In genomic region chr13:41000926-41001639, GRCm38 (mm10) we compare ENCODE assay signal across 7 mouse cellular contexts. TPM values are rescaled to one million over a fixed set of nuclear protein-coding genes. Genes with fewer than 3 reads are reported as not detected.
DNase-seq lines count a peak whose midpoint lies in the region; ATAC-seq and TF ChIP-seq lines count a peak whose summit lies in the region.

TSS of gene Pak1ip1 (plus strand) at chr13:41001023.

- H3K27me3 ChIP-seq in embryonic facial prominence, embryonic 12.5 days, result no peaks in the 10 kb centered on the region
- H3K27me3 ChIP-seq in kidney, adult 2 months (replicated peaks; ENCODE audit: control insufficient read depth, insufficient read depth, low read length), result no peaks in the 10 kb centered on the region
- no peaks in the 10 kb centered on the region for H3K27me3 ChIP-seq in limb, embryonic 12.5 days
- H3K27me3 ChIP-seq in midbrain, embryonic 15.5 days (replicated peaks), result no peaks in the 10 kb centered on the region
- no peaks in the 10 kb centered on the region for H3K27me3 ChIP-seq in spleen, adult 2 months (ENCODE audit: control insufficient read depth, insufficient read depth, low read length)

- no peaks in the 10 kb centered on the region for H3K9me3 ChIP-seq in embryonic facial prominence, embryonic 12.5 days
- H3K9me3 ChIP-seq in limb, embryonic 12.5 days, result no peaks in the 10 kb centered on the region
- no peaks in the 10 kb centered on the region for H3K9me3 ChIP-seq in midbrain, embryonic 15.5 days

- ATAC-seq in embryonic facial prominence, embryonic 12.5 days (ENCODE audit: insufficient number of reproducible peaks, insufficient read depth, low FRiP score, low TSS enrichment), result peak; percentile 87
- peak; percentile 87 for ATAC-seq in limb, embryonic 12.5 days (ENCODE audit: insufficient number of reproducible peaks, insufficient read depth, low FRiP score, low TSS enrichment, low read depth)
- peak; percentile 97 for ATAC-seq in midbrain, embryonic 15.5 days (replicated peaks)

- peak within 1 kb of the TSS; percentile 86 for H3K9ac ChIP-seq in embryonic facial prominence, embryonic 12.5 days
- H3K9ac ChIP-seq in limb, embryonic 12.5 days (replicated peaks), result peak within 1 kb of the TSS; percentile 82
- H3K9ac ChIP-seq in midbrain, embryonic 15.5 days, result peak within 1 kb of the TSS; percentile 79

- peaks cover 10% of the 10 kb centered on the region; the same call in 1 of the 2 replicates for H3K4me1 ChIP-seq in embryonic facial prominence, embryonic 12.5 days
- peaks cover 4% of the 10 kb centered on the region; the same call in 1 of the 2 replicates for H3K4me1 ChIP-seq in kidney, adult 2 months (ENCODE audit: control insufficient read depth, insufficient read depth, low read length)
- peaks cover 12% of the 10 kb centered on the region for H3K4me1 ChIP-seq in limb, embryonic 12.5 days (replicated peaks)
- peaks cover 19% of the 10 kb centered on the region for H3K4me1 ChIP-seq in midbrain, embryonic 15.5 days
- H3K4me1 ChIP-seq in spleen, adult 2 months (ENCODE audit: control insufficient read depth, insufficient read depth, insufficient read length), result no peaks in the 10 kb centered on the region; the same call in 1 of the 2 replicates

- H3K27ac ChIP-seq in embryonic facial prominence, embryonic 12.5 days, result peak within 1 kb of the TSS; percentile 97
- peak within 1 kb of the TSS; percentile 100 for H3K27ac ChIP-seq in kidney, adult 2 months (ENCODE audit: insufficient read depth, low read depth, low read length)
- peak within 1 kb of the TSS; percentile 97 for H3K27ac ChIP-seq in limb, embryonic 12.5 days
- H3K27ac ChIP-seq in midbrain, embryonic 15.5 days, result peak within 1 kb of the TSS; percentile 98
- peak within 1 kb of the TSS; percentile 99 for H3K27ac ChIP-seq in spleen, adult 2 months (ENCODE audit: insufficient read depth, low read length)

- H3K36me3 ChIP-seq in embryonic facial prominence, embryonic 12.5 days, result peaks cover 22% of the 10 kb centered on the region
- H3K36me3 ChIP-seq in kidney, adult 2 months (ENCODE audit: control insufficient read depth, insufficient read depth, low read length), result no peaks in the 10 kb centered on the region
- H3K36me3 ChIP-seq in limb, embryonic 12.5 days, result peaks cover 24% of the 10 kb centered on the region
- H3K36me3 ChIP-seq in midbrain, embryonic 15.5 days (replicated peaks), result peaks cover 8% of the 10 kb centered on the region; the same call in 1 of the 2 replicates
- peaks cover 11% of the 10 kb centered on the region for H3K36me3 ChIP-seq in spleen, adult 2 months (ENCODE audit: control insufficient read depth, insufficient read depth, low read length)

- H3K4me2 ChIP-seq in embryonic facial prominence, embryonic 12.5 days (replicated peaks), result peak within 1 kb of the TSS; percentile 87
- H3K4me2 ChIP-seq in limb, embryonic 12.5 days, result peak within 1 kb of the TSS; percentile 85
- H3K4me2 ChIP-seq in midbrain, embryonic 15.5 days, result peak within 1 kb of the TSS; percentile 94

- peak; percentile 93 for DNase-seq in adrenal gland, postnatal 25 days
- DNase-seq in heart, adult 18-20 months, result peak; percentile 94 to 96
- peak; percentile 95 for DNase-seq in kidney, adult 2 months
- peak; percentile 88 to 90 for DNase-seq in spleen, adult 2 months (ENCODE audit: low read depth in 1 of 2, low spot score in 2 of 2)

- H3K4me3 ChIP-seq in embryonic facial prominence, embryonic 12.5 days, result peak within 1 kb of the TSS; percentile 95
- H3K4me3 ChIP-seq in kidney, adult 2 months (ENCODE audit: insufficient read depth, low read depth, low read length), result peak within 1 kb of the TSS; percentile 94
- peak within 1 kb of the TSS; percentile 83 for H3K4me3 ChIP-seq in limb, embryonic 12.5 days (replicated peaks)
- peak within 1 kb of the TSS; percentile 91 for H3K4me3 ChIP-seq in midbrain, embryonic 15.5 days
- peak within 1 kb of the TSS; percentile 92 for H3K4me3 ChIP-seq in spleen, adult 2 months (ENCODE audit: extremely low read depth, insufficient read depth, insufficient read length)

- no peak for TF ChIP-seq CTCF in kidney, adult 2 months (conservative IDR thresholded peaks at IDR 0.05; ENCODE audit: insufficient read depth, insufficient read length, low read depth, low read length)
- TF ChIP-seq CTCF in spleen, adult 2 months (IDR thresholded peaks at IDR 0.05; ENCODE audit: extremely low read depth, insufficient read depth, insufficient read length, insufficient replicate concordance), result no peak

- under 1% methylated on average over 58 of the region's 58 CpGs for WGBS in embryonic facial prominence, embryonic 12.5 days
- under 1% methylated on average over 58 of the region's 58 CpGs for WGBS in kidney, adult 2 months
- WGBS in limb, embryonic 12.5 days, result under 1% methylated on average over 58 of the region's 58 CpGs
- under 1% methylated on average over 58 of the region's 58 CpGs for WGBS in midbrain, embryonic 15.5 days
- under 1% methylated on average over 58 of the region's 58 CpGs for WGBS in spleen, adult 2 months

- TF ChIP-seq POLR2A in kidney, adult 2 months (IDR thresholded peaks at IDR 0.05; ENCODE audit: low read depth, low read length), result no peak
- peak; percentile 13; the same call in 1 of the 2 replicates for TF ChIP-seq POLR2A in spleen, adult 2 months (IDR thresholded peaks at IDR 0.05; ENCODE audit: low read depth, low read length)

RNA-seq across cellular contexts. Expression of gene Pak1ip1, which starts in this region (rescaled TPM):
- total RNA-seq in adrenal gland, postnatal 25 days (2021), result 55.6 and 61.6 TPM in 2 replicates
- polyA plus RNA-seq in embryonic facial prominence, embryonic 12.5 days (2016; fragmentation: Nextera tagmentation; extraction: Ambion mirVana), result 55.7 and 58.2 TPM in 2 replicates
- 10 to 100 TPM; 25.7 to 26.5 TPM for total RNA-seq in heart, adult 18-20 months (2021)
- polyA plus RNA-seq in kidney, adult 2 months (2012; rRNA removed), result 32.0 and 33.9 TPM in 2 replicates
- polyA plus RNA-seq in limb, embryonic 12.5 days (2016; fragmentation: Nextera tagmentation; extraction: Ambion mirVana), result 58.1 and 59.1 TPM in 2 replicates
- polyA plus RNA-seq in midbrain, embryonic 15.5 days (2015; fragmentation: Nextera tagmentation; extraction: Ambion mirVana), result 56.2 and 61.4 TPM in 2 replicates
- 36.2 and 44.5 TPM in 2 replicates for polyA plus RNA-seq in spleen, adult 2 months (2012; rRNA removed)

Comparison
In these comparisons a context has a peak if more than half of its experiments do, and no peak if none do; other contexts are left out.
1. Peak in every context shown above with its lines: DNase-seq, ATAC-seq, H3K4me3 ChIP-seq and H3K27ac ChIP-seq.